8 mouse cellular contexts compared by ENCODE assay signal in genomic region chr19:6840475-6841291, GRCm38 (mm10). TPM values are rescaled to one million over a fixed set of nuclear protein-coding genes. Genes with fewer than 3 reads are reported as not detected.
DNase-seq lines count a peak whose midpoint lies in the region; ATAC-seq and TF ChIP-seq lines count a peak whose summit lies in the region.

Gene Rps6ka4 (minus strand): TSS chr19:6840636.

- 1% methylated on average over 41 of the region's 44 CpGs for WGBS in forebrain, embryonic 16.5 days
- 1% methylated on average over 44 of the region's 44 CpGs for WGBS in lung, adult 2 months
- WGBS in neural tube, embryonic 15.5 days = 1% methylated on average over 43 of the region's 44 CpGs

- H3K27ac ChIP-seq in ES-E14 (ENCODE audit: insufficient read depth, low read depth, low read length, poor library complexity, severe bottlenecking) = no peak within 1 kb of the TSS
- no peak within 1 kb of the TSS for H3K27ac ChIP-seq in forebrain, embryonic 16.5 days (ENCODE audit: low read length)
- peak within 1 kb of the TSS; percentile 97 for H3K27ac ChIP-seq in layer of hippocampus, adult 2 months
- H3K27ac ChIP-seq in neural tube, embryonic 15.5 days (replicated peaks) = peak within 1 kb of the TSS; percentile 51; the same call in 1 of the 2 replicates

- peaks cover 6% of the 10 kb centered on the region; the same call in 1 of the 2 replicates for H3K36me3 ChIP-seq in ES-E14 (ENCODE audit: control insufficient read depth, insufficient read depth, low read length, poor library complexity, severe bottlenecking)
- no peaks in the 10 kb centered on the region for H3K36me3 ChIP-seq in forebrain, embryonic 16.5 days (ENCODE audit: control insufficient read depth, insufficient read depth)
- H3K36me3 ChIP-seq in neural tube, embryonic 15.5 days = peaks cover 13% of the 10 kb centered on the region; the same call in 1 of the 2 replicates

- in situ Hi-C loops in ES-E14 (cut with MboI; ENCODE audit: low sequenced_read_pairs in 2 of 2, unreplicated experiment in 2 of 2) = no loop called here

- DNase-seq in ES-E14 (ENCODE audit: low read depth, low spot score) = no peak
- peak; percentile 70 for DNase-seq in cerebellum, adult 11-12 months
- DNase-seq in heart, postnatal 4 days = peak; percentile 77
- peak in 1 of 2 experiments; percentile 70 for DNase-seq in layer of hippocampus, adult 2 months (ENCODE audit: low spot score in 2 of 2)
- peak; percentile 77 for DNase-seq in lung, adult 2 months
- DNase-seq in thymus, postnatal 14 days = peak; percentile 60

- peak within 1 kb of the TSS; percentile 99 for H3K4me2 ChIP-seq in forebrain, embryonic 16.5 days (ENCODE audit: low read length)
- H3K4me2 ChIP-seq in neural tube, embryonic 15.5 days = peak within 1 kb of the TSS; percentile 98

- peak; percentile 55 for TF ChIP-seq CTCF in layer of hippocampus, adult 2 months (conservative IDR thresholded peaks at IDR 0.05)
- no peak for TF ChIP-seq CTCF in lung, adult 2 months (IDR thresholded peaks at IDR 0.05; ENCODE audit: insufficient read depth, low read length)

- H3K4me3 ChIP-seq in ES-E14 (ENCODE audit: insufficient read depth in 1 of 2, low read depth in 1 of 2, low read length in 2 of 2, poor library complexity in 1 of 2, severe bottlenecking in 1 of 2) = peak within 1 kb of the TSS; percentile 61 to 73
- peak within 1 kb of the TSS; percentile 71 for H3K4me3 ChIP-seq in forebrain, embryonic 16.5 days (replicated peaks; ENCODE audit: low read length)
- H3K4me3 ChIP-seq in layer of hippocampus, adult 2 months = peak within 1 kb of the TSS; percentile 93
- peak within 1 kb of the TSS; percentile 98 for H3K4me3 ChIP-seq in lung, adult 2 months (replicated peaks; ENCODE audit: extremely low read depth, low read depth, low read length)
- H3K4me3 ChIP-seq in neural tube, embryonic 15.5 days (replicated peaks) = peak within 1 kb of the TSS; percentile 64

- H3K9ac ChIP-seq in ES-E14 (ENCODE audit: insufficient read depth, low read depth, low read length, poor library complexity, severe bottlenecking) = peak within 1 kb of the TSS; percentile 68
- H3K9ac ChIP-seq in forebrain, embryonic 16.5 days (replicated peaks; ENCODE audit: low read depth, low read length) = peak within 1 kb of the TSS; percentile 74
- peak within 1 kb of the TSS; percentile 67 for H3K9ac ChIP-seq in neural tube, embryonic 15.5 days (replicated peaks)

- no peaks in the 10 kb centered on the region for H3K9me3 ChIP-seq in ES-E14 (ENCODE audit: control insufficient read depth, insufficient read depth, low read depth, low read length)
- H3K9me3 ChIP-seq in forebrain, embryonic 16.5 days (ENCODE audit: control insufficient read depth, low read length) = no peaks in the 10 kb centered on the region
- no peaks in the 10 kb centered on the region for H3K9me3 ChIP-seq in neural tube, embryonic 15.5 days (replicated peaks)

- ATAC-seq in forebrain, embryonic 16.5 days = peak; percentile 80
- peak; percentile 85 for ATAC-seq in neural tube, embryonic 15.5 days (ENCODE audit: low FRiP score)

- peaks cover 8% of the 10 kb centered on the region for H3K27me3 ChIP-seq in forebrain, embryonic 16.5 days (replicated peaks; ENCODE audit: control insufficient read depth, insufficient read depth, low read length)
- H3K27me3 ChIP-seq in neural tube, embryonic 15.5 days (replicated peaks) = peaks cover 56% of the 10 kb centered on the region

- H3K4me1 ChIP-seq in ES-E14 (ENCODE audit: control insufficient read depth in 2 of 2, insufficient read depth in 2 of 2, low read length in 2 of 2, poor library complexity in 1 of 2) = peaks cover 5 to 8% of the 10 kb centered on the region in 2 experiments; a peak in 2 of 4 replicates
- peaks cover 17% of the 10 kb centered on the region for H3K4me1 ChIP-seq in forebrain, embryonic 16.5 days (replicated peaks; ENCODE audit: control insufficient read depth, insufficient read depth, low read length)
- peaks cover 8% of the 10 kb centered on the region for H3K4me1 ChIP-seq in lung, adult 2 months (ENCODE audit: control insufficient read depth, insufficient read depth, low read length)
- peaks cover 26% of the 10 kb centered on the region for H3K4me1 ChIP-seq in neural tube, embryonic 15.5 days

- TF ChIP-seq POLR2A in lung, adult 2 months (IDR thresholded peaks at IDR 0.05; ENCODE audit: borderline replicate concordance, extremely low read depth, low read depth, low read length) = peak; percentile 19; the same call in 1 of the 2 replicates

TF ChIP-seq in ES-E14, 5 proteins besides CTCF, POLR2A, EP300 and RAD21:
- TF ChIP-seq ZNF384 (IDR thresholded peaks at IDR 0.05; ENCODE audit: low read depth, low read length) (no peak), MAFK (IDR thresholded peaks at IDR 0.05; ENCODE audit: insufficient read depth, low read depth, low read length) (no peak), CHD2 (IDR thresholded peaks at IDR 0.05; ENCODE audit: low read depth, low read length) (no peak), HCFC1 (IDR thresholded peaks at IDR 0.05; ENCODE audit: borderline replicate concordance, insufficient read depth, low read length) (no peak), ZC3H11A (IDR thresholded peaks at IDR 0.05; ENCODE audit: borderline replicate concordance, low read depth, low read length) (no peak)

RNA-seq across cellular contexts. Expression of gene Rps6ka4, which starts in this region (rescaled TPM):
- 11.5 and 14.4 TPM in 2 replicates for total RNA-seq in ES-E14 (2012; rRNA removed)
- 9.4 and 9.7 TPM in 2 replicates for polyA plus RNA-seq in forebrain, embryonic 16.5 days (2015; fragmentation: Nextera tagmentation; extraction: Ambion mirVana)
- 10 to 100 TPM; 22.6 to 28.7 TPM for total RNA-seq in heart, postnatal 4 days (2021)
- total RNA-seq in layer of hippocampus, adult 2 months (2021) = 10 to 100 TPM; 38.3 to 39.1 TPM
- 45.9 and 49.8 TPM in 2 replicates for polyA plus RNA-seq in lung, adult 2 months (2012; rRNA removed)
- 15.7 and 16.2 TPM in 2 replicates for polyA plus RNA-seq in neural tube, embryonic 15.5 days (2015; fragmentation: Nextera tagmentation; extraction: Ambion mirVana)

Comparison
In these comparisons a context has a peak if more than half of its experiments do, and no peak if none do; other contexts are left out.
1. H3K27ac ChIP-seq: peak in layer of hippocampus, adult 2 months (single experiment) and neural tube, embryonic 15.5 days (single experiment); none in ES-E14 (single experiment) and forebrain, embryonic 16.5 days (single experiment).
2. Peak in every context shown above with its lines, with median percentiles within 50 percentile points of each other: H3K4me3 ChIP-seq and H3K9ac ChIP-seq.